Mouse (Mus musculus): ENCODE data around the gene Trpm3.

Trpm3 gene

DNA sequence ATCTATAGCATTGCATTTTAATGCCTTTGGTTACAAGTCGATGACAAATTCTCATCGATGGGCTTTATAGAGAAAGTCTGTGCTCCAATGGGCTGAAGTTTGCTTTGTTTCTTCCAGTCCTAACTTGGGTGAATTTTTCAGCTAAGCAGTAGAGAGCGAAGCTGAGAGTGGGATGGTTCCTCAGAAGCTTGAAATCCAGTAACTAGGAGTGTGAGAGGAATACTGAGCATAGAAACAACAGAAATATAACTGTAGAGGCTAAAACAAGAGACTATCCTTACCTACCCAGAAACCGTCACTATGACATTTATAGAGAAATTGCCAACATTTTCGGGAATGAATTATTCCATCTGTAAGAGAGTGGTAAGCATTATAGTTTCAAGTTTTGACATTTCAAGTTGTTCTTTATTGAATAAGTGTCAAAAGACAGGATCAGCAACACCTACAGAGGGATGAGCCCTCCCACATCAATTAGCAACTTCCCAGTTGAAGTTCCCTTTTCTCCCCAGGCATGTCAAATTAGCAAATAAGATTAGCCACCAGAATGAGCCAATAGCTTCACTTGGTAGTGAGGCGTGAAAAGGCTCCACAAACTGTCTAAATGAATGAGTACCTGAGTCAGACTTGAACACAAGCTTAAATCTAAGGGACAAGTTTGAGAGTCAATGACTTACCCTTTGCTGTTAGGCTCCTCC is 339.6 kb downstream of the Trpm3 start:
- DNase-seq (ENCODE audit: low spot score) = no peak

DNA sequence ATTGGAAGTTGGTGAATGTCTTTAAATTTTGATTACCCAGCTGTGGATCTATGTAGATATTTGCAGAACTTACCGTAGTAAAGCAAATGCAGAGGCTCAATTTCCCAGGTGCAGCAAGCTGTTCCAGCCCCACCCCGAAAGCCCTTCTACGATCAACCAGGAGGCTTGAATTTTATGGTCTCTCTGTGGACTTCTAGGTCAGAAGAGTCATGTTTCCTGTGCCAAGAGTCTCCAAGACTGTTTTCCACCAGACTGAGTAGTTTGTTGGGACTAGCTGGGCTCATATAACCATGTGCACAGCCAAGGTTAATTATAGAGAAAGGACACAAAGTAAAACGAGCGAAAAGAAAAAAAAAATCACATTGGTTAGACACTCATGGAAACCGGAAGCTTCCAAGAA is 364.6 kb downstream of the Trpm3 start:
- DNase-seq (ENCODE audit: low spot score) = no peak

DNA sequence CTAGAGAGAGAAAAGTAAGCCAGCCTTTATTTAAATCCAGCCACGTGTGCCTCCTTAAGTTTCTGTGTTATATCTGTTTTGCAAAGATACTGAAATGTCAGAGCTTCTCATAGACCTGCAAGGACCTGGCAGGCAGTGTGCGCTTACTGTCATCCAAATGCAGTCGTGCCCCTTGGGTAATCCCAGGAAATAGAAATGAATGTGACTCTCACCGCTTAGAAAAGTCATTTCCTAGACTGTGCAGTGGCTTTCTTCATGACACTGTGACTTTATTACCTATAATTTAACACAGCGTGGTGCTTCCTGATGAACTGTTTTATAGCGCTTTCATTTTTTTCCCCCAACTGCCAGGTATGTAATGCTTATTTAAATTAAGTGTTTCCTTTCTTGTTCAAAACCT is 379.7 kb downstream of the Trpm3 start:
- no peak for DNase-seq (ENCODE audit: low spot score)

DNA sequence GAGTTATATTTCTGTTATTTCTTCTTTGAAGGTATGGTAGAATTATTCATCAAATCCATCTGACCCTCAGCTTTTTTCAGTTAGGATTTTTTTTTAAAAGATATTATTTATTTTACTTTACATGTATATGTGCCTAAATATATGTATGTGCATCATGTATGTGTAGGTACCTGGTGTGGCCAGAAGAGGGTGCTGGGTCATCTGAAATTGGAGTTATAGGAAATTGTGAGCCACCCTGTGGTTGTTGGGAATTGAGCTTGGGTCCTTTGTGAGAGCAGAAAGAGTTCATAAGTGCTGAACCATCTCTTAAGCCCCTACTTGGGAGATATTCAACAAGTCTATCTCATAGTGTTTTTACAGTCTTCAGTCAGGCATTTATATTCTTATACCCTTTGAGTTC is 389.1 kb downstream of the Trpm3 start:
- no peak for DNase-seq (ENCODE audit: low spot score)

DNA sequence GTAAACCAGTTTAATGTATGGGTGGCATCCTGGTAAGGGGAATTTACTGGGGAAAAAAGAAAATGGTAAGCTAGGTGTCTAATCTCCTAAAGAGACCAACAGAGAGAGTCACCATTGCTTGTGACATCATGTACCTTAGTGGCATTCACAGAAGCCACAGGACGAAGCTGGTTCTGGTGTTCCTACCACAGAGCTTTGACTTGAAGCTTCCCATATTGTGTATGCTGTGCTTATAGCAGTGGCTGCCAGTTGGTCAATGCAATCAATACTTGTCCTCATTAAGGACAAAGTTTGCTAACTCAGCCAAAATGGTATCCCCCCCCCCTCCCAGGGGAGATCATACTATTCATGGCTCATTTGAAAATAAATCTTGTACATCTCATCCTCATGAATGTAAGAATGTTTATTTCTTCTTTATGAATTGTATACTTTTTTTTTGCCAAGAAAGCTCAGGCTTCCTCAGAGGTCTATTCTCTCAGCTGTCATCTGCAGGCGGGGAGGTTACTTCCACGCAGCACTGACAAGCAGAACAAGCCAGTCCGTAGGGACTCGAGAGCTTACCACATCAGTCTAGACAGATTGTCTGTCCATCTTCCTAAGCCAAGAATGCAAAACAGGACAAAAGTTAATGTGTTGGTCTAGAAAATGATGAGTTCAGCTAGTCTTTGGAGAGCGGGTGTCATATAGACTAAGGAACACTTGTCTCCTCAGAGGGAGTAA is 404.3 kb downstream of the Trpm3 start:
- no peak for DNase-seq (ENCODE audit: low spot score)

DNA sequence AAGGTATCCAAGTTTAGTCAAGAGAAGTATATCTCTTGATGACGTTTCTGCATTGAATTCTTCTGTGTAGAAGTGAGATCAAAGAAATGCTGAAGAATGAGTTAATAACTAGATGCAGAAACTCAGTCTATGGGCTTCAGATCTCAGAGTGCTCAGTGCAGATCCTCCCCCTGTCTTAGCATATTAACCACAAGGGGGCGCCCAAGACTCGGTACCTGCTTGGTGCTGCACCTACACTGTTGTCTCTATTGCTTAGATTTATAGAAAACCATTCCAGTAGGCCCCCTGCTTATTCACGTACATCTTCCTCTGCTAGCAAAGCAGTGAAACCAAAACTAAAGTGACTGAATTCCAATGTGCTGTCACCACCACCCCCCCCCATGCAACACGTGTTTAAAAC is 413.3 kb downstream of the Trpm3 start:
- DNase-seq (ENCODE audit: low spot score) = peak; percentile 29

DNA sequence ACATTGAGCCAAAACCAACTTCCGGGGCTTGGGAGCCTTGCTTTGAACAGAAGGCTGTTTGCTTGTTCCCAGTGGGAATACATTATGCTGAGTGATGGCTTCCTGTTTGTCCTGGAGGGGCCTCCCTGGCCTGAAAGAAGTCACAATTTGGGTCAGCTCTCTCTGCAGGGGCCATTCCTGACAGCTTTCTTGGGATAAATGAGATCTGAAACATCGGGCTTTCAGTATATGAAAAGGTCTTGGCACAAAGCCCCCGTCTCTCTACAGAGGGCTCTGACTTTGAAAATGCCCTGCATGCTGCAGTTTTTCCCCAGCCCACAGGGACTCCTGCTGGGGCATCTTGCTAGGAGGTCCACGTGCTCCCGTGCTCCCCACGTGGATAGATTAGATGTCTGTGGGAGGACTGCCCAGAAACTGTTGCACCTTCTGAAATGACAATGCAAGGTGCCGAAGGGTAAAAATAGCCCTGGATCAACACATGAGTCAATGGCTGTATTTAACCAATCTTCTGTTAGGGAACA is 415.6 kb downstream of the Trpm3 start:
- no peak for DNase-seq (ENCODE audit: low spot score)

DNA sequence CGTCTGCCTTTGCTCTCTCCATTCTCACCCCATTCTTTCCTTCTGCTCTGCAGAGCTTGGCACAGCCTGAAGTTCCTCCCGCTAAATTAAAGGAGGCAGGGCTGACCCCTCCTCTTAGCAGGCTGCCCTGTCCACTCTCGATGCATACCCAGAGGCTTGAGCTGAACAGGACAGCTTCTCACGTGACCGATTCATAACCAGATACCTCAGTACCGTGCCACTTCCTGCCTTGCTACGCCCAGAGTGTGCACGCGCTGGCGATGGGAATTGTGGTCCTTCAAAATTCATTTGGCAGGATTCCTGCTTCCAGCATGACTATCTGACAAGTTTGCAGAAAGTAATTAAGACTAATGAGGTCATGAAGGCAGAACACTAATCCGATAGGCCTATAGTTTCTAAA is 433.6 kb downstream of the Trpm3 start:
- DNase-seq (ENCODE audit: low spot score) = no peak

DNA sequence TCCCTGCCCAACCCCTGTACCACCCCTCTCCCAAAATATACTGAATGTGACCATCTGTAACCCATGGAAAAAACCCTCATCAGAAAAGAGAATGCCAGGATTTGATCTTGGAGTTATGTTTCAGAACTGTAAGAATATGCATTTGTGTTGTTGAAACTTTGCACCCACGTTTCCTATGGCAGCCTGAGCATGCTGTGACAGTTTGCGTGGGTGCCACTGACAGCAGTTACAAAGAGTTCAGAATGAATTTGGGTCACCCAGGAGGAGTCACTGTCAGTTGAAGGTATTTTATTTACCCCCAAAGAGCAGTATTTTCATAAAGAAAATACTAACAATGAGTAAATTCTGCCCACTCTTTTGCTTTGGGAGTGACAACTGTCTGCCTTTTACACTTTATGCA is 434.0 kb downstream of the Trpm3 start:
- no peak for DNase-seq (ENCODE audit: low spot score)

DNA sequence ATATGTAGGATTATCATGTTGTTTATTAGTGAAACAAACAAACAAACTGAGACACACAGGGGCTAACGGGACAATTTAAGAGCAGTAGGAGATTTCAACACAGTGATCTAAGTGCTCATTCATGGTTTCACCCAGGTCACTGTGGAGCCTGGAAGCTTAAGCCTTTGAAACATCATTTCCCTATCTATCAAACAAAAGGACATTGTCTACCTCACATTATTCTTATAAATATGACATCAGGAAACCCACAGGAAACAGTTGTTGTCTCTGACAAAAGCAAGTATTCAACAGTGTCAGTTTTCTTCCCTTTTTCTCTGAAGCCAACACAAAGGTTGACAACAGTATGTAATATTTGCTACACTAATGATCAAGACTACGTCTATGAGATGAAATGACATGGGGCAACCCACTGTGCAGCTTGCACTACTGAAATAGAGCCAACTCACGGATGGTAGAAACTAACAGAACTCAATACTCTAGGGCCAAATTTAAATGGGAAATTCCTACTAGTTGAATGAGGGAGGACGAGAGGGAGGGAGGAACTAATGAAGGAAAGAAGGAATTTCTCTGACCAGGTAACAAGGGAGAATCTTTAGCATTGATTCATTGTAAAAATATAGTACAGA is 443.4 kb downstream of the Trpm3 start:
- no peak for DNase-seq (ENCODE audit: low spot score)

DNA sequence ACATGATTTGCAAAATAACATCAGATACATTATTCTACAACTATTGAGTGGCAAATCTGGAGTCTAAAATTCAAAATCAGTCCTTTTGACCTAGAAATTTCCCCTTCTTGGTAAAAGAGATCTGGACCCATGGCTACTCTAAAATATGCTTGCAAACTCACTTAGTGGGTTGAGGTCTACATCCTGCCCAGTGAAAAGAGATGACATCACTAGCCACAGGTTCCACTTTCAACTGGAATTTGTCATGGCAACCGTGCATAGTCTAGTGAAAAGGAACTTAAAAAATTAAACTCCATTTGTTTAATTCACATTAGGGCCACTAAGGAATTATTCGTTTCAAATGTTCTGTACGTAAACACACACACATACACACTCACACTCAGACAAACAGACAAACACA is 455.6 kb downstream of the Trpm3 start:
- DNase-seq (ENCODE audit: low spot score) = no peak

DNA sequence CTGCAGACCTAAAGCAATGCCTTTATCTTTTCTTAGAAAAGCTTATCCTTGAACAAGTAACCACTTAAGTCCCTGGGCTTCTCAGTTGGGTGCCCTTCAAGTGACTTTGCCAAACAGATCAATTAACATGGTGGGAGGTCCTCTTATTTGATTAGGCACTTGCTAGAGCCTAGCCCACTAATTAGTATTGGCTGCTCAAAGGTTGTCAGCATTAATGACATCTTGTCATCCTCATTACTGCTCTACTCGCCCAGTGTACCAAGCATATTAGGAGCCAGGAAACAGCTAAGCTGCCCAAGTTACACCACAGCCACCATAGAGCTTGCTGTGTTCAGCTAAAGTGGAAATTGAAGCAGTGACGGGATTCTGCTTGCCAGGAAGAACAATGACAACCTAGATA is 456.4 kb downstream of the Trpm3 start:
- DNase-seq (ENCODE audit: low spot score) = no peak

DNA sequence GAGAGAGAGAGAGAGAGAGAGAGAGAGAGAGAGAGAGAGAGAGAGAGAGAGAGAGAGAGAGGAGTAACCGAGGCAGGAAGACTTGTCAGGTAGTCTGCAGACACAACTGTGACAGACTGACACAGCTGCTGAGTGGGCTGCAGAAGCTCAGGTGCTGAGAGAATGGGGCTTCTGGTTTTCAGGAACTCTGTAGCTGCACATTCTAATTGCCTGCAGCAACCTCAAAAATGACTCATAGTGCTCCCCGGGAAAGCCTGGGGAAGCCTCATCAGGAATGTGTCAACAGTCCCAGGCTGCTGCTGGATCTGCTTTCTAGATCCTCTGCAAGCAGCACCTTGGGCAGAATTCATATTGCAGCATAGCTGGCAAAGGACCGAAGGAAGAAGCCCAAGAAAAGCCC is 457.9 kb downstream of the Trpm3 start:
- no peak for DNase-seq (ENCODE audit: low spot score)

DNA sequence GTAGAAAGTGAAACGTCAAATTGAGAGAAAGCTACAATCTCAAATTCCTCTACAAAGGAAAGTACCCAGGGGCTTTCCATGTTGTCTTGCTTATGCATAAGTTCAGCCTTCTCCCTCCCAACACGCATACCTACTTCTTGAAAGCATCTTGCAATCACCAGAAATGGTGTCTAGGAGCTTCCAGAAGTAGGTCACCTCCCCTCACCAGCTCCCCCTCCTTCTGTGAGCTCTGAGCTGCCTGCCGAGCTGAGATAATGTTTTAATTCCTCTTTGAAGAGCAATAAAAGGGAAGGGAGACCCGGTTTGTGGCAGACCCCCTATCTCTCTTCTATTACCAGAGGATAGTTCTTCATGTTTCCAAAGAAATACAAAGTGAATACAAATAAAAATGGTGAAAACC is 465.5 kb downstream of the Trpm3 start:
- DNase-seq (ENCODE audit: low spot score) = no peak

DNA sequence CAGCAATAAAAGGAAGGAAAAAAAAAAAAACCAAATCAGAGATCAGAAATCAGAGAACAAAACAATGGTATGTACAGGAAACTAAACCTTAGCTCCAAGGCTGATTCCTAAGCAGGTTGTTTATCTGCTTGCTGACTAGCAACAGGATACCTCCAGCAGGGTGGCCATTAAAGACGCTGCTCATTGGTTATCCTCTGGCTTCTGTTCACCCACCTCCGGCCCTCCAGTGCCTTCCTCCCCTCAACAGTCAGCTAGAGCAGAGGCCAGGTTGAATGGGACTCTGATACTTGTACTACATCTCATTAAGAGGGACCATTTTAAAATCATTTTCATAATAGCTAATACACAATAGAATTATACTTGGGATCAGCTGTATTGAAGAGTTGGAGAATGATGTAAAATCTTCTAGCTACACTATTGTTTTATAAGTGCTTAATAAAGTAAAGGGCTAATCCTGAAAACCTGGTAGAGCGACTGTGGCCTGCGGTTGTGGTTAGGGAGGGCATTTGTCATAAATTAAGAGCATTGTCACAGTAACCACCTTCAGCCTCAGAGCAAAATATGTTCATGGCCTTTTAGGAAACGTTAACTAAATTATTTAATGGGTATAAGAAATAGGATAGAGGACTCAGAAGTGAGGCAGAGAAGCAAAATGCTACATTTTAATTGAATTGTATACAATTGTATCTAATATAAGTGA is 469.3 kb downstream of the Trpm3 start:
- no peak for DNase-seq (ENCODE audit: low spot score)

DNA sequence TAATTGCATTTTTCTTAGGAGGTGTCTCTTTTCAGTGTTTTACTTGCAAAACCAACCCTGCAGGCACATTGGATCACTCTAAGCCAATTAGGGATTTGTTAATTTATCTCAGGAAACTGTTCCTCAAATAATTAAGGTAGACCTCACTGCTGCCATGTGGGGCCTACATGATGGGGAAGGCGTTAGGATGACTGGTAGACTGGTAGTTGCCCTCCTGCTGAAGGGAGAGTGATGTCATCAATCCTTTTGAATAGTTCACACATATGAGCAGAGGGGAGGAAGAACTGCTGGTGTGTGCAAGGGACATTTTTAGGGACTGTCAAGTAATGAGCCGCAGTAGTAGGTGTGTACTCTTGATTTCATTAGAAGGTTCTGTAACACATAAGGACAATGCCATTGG is 472.8 kb downstream of the Trpm3 start:
- DNase-seq (ENCODE audit: low spot score) = no peak

DNA sequence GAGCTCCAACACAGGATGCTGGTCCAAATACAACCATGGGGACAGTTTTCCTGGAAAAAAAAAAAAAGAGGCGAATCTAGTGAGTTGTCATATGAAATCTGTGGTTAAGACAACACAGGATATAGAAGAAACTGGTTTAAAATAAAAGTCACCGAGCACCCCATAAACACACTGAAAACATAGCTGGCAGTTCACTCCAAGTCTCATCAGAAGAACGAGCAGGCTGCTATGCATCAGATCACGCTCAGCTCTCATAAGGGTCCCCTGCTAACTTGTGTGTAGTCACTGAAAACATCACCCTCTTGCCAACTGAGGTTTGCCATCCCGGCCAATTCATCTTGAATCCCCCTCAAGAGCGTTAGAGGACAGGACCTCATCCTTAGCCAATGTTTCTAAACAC is 476.5 kb downstream of the Trpm3 start:
- DNase-seq (ENCODE audit: low spot score) = no peak

DNA sequence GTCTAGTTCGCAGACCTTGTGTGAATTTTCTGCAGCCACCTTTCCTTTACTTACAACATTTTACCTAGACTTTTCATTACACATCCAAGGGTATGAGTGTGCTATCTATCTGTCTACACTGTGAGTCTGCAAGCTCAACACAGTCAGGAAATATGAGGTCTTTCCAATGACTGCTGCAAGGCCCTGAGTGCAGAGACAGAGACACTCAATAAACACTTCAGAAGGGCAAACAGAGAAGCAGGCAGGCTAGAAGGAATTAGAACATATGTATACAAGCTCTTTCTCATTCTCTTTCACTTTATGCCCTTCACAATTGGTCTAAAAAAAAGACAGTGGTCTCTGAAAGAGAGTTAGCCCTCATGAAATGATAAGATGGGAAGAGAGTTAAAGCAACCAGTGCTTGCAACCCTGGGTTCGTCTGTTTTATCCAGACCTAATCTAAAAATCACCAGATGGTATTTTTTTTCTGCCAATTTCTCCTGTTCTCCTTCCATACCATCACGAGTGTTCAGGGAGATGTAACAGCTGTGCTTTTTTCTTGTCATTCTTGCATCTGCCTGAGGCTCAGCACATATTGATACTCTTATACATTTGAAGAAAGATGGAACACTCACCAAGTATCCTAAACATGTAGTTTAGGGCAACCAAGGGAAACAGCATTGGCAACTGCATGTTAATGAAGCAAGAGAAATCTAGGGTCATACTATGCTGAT is 486.1 kb downstream of the Trpm3 start:
- no peak for DNase-seq (ENCODE audit: low spot score)

DNA sequence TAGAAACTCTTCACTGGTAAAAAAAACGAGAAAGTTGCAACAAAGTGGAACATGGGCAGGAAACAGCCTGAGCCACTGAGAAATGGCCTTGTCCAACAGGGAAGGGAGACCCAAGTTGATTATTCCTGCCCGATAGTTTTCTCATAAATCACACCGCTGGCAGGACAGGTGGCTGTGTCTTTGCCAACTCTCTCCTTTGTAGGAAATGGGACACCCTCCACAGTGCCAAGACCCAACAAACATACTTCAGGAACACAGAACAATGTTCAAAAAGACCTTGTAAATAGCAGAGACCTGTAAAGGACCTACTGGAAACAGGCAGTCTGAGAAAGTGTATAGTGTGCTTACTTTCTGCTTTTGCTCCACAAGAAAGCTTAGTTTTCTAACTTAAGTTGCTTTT is 490.0 kb downstream of the Trpm3 start:
- DNase-seq (ENCODE audit: low spot score) = no peak

DNA sequence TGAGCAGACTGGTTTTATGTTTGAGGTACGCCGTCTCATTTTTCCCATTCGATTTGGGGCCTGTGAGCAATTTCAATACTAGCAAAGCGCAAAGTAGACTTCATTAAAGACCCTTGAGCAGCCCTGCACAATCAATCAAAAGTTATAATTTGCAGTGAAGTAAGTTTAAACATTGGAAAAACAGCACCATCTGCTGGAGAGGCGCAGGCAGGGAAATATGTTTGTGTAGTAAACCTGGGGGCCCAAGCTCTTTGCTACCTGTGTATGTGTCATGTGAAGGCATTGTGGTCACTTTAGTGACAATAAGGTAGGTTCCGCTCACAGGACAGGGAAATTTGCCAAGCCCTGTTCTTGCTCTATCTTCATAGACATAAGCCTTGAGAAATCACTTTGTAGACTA is 492.5 kb downstream of the Trpm3 start:
- no peak for DNase-seq (ENCODE audit: low spot score)

DNA sequence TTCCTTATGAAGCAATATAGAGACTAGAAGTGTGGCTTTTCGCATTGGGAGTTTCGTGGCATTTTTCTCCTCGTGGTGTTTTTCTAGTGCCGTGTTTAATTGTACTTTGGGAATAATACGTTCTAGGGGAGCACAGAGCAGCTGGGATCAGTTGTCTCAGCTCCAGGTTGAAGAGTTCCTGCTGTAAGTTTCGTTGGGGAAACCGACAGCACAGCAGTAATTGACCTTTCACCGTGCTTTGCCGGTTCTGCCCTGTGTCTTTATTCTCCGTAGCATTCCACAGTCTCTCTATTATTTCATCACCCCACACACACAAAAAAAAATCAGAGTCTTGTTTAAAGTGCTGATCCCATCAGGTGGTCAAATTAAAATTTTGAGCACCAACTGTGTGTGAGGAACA is 496.8 kb downstream of the Trpm3 start:
- DNase-seq (ENCODE audit: low spot score) = no peak

DNA sequence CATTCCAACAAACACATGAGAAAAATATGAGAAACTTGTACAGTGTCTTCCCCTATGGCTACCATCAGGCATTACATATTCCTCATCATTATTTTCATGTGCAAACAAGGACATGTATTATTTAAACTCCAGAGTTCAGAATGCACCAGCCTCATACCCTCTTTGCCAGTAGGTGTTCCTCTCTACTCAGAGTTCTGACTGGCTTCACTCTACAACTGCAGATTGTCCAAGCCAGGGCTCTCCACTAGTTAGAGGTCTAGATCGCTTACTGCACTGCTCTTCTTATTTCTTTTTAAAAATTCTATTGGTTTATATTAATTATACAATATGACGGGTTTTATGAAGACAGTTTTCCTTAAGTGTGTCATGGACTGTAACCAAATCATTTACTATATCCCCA is 498.9 kb downstream of the Trpm3 start:
- DNase-seq (ENCODE audit: low spot score) = no peak
